Mouse (Mus musculus) neural tube, embryonic 15.5 days (tissue): Measurements from ENCODE around the gene Psma3. TPM values are rescaled to one million over a fixed set of nuclear protein-coding genes. Genes with fewer than 3 reads are reported as not detected.
"Not testable (repeated sequence)": the region's sequence is repeated elsewhere in the genome, so short reads cannot be mapped to it uniquely, and the experiment has no call there.

Experiments
- ATAC-seq: fragments of 200-750 bp; cut with Nextera tagmentation; 2 replicates; pipeline ENCODE4 v1.8.0; 2017; ENCODE audit warnings: mild to moderate bottlenecking, moderate TSS enrichment, moderate library complexity; ENCODE audit not compliant: low FRiP score
- H3K27ac ChIP-seq: fragments of 300-500 bp; sonication (generic); replicated peaks from 2 replicates; pipeline ENCODE4 v1.5.1; 2015; ENCODE audit warnings: mild to moderate bottlenecking, inconsistent platforms
- H3K27me3 ChIP-seq: fragments of 300-500 bp; sonication (generic); replicated peaks from 2 replicates; pipeline ENCODE4 v1.6.1; 2015; ENCODE audit warnings: inconsistent platforms
- H3K36me3 ChIP-seq: fragments of 300-500 bp; sonication (generic); 2 replicates; pipeline ENCODE4 v1.6.1; 2015; ENCODE audit warnings: inconsistent platforms
- H3K4me1 ChIP-seq: fragments of 300-500 bp; sonication (generic); 2 replicates; pipeline ENCODE4 v1.6.1; 2015; ENCODE audit warnings: inconsistent platforms
- H3K4me2 ChIP-seq: fragments of 300-500 bp; sonication (generic); 2 replicates; pipeline ENCODE4 v1.6.1; 2015; ENCODE audit warnings: inconsistent platforms, mild to moderate bottlenecking, moderate library complexity
- H3K4me3 ChIP-seq: fragments of 300-500 bp; sonication (generic); replicated peaks from 2 replicates; pipeline ENCODE4 v1.5.1; 2015; ENCODE audit warnings: mild to moderate bottlenecking, inconsistent platforms
- H3K9ac ChIP-seq: fragments of 300-500 bp; sonication (generic); replicated peaks from 2 replicates; pipeline ENCODE4 v1.6.1; 2015; ENCODE audit warnings: mild to moderate bottlenecking, inconsistent platforms
- H3K9me3 ChIP-seq: fragments of 300-500 bp; sonication (generic); replicated peaks from 2 replicates; pipeline ENCODE4 v1.6.1; 2016; ENCODE audit warnings: inconsistent platforms
- WGBS: fragments of 180-500 bp; shearing (Covaris S2); methylation state at CpG from one replicate; pipeline ENCODE4 v1.1.7; 2015; ENCODE audit warnings: mixed read lengths; 5-methylcytosine and 5-hydroxymethylcytosine counted together
- polyA plus RNA-seq: library from polyadenylated mRNA; unstranded; fragments of >200 nt; fragmentation: Nextera tagmentation; extraction: Ambion mirVana; gene quantifications from 2 replicates; pipeline ENCODE4 v1.2.1, GENCODE M21; 2015

Gene Psma3
- polyA plus RNA-seq, 1 experiment from 2014 or later, result 522 TPM

DNA sequence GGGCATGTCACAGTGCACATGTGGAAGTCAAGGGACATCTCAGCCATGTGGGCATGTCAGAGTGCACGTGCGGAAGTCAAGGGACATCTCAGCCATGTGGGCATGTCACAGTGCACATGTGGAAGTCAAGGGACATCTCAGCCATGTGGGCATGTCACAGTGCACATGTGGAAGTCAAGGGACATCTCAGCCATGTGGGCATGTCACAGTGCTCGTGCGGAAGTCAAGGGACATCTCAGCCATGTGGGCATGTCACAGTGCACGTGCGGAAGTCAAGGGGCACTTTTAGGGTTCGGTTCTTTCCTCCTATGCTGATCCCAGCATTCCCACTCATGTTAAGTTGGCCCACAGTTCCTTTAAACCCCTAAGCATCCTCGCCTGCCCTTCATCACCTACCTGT lies 53.8 kb downstream of the Psma3 start:
- H3K27me3 ChIP-seq, H3K27ac ChIP-seq, H3K9me3 ChIP-seq, ATAC-seq, H3K4me2 ChIP-seq, H3K9ac ChIP-seq, H3K4me1 ChIP-seq, H3K4me3 ChIP-seq: not testable (repeated sequence)
- WGBS, result 92% methylated on average over 8 of the region's 8 CpGs
- peaks cover 67% of the 10 kb centered on the region for H3K36me3 ChIP-seq

DNA sequence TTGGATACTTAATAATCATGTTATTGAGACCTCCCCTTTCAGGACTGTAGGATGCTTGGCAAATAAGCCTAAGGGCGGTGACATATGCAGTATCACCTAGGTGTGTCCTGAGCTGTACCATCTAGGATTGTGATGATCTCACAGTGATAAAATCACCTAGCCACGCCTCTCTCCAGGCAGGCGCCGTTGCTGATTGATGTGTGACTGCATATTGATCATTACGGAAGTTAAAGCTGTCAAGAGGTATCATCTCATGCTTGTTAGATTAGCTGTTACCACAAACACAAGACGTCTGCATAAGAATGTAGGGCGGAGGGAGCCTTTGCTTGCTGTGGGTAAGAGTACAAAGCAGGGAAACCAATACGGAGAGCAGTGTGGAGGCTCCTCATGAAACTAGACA lies 55.8 kb downstream of the Psma3 start:
- Histone ChIP-seq H3K27ac (no peak overlapping the region), H3K27me3 (no peaks in the 10 kb centered on the region), H3K4me2 (no peak overlapping the region), H3K4me3 (no peak overlapping the region), H3K4me1 (no peaks in the 10 kb centered on the region), H3K36me3 (peaks cover 48% of the 10 kb centered on the region), H3K9me3 (no peaks in the 10 kb centered on the region), H3K9ac (no peak overlapping the region)
- ATAC-seq, result no peak
- 87% methylated on average over 8 of the region's 8 CpGs for WGBS

- WGBS, result 92% methylated on average over 5 of the region's 5 CpGs
Measured at GRCm38 (mm10) chr12:71030722-71031121, 56.3 kb downstream of the Psma3 start.

GRCm38 (mm10) chr12:71035826-71036225 lies 61.4 kb downstream of the Psma3 start:
- no peaks in the 10 kb centered on the region for H3K9me3 ChIP-seq
- H3K36me3 ChIP-seq, result peaks cover 41% of the 10 kb centered on the region
- no peak overlapping the region for H3K27ac ChIP-seq
- no peak overlapping the region for H3K9ac ChIP-seq
- no peaks in the 10 kb centered on the region for H3K4me1 ChIP-seq
- H3K4me3 ChIP-seq, result no peak overlapping the region
- WGBS, result 94% methylated on average over 4 of the region's 4 CpGs
- H3K27me3 ChIP-seq, result no peaks in the 10 kb centered on the region
- no peak overlapping the region for H3K4me2 ChIP-seq
- ATAC-seq, result no peak

More at GRCm38 (mm10) chr12:71030722-71031121, 56.3 kb downstream of the Psma3 start:
- ATAC-seq, result no peak
- Histone ChIP-seq H3K27me3 (no peaks in the 10 kb centered on the region), H3K36me3 (peaks cover 43% of the 10 kb centered on the region), H3K4me1 (no peaks in the 10 kb centered on the region), H3K27ac (no peak overlapping the region), H3K4me3 (no peak overlapping the region), H3K4me2 (no peak overlapping the region), H3K9me3 (no peaks in the 10 kb centered on the region), H3K9ac (no peak overlapping the region)

GRCm38 (mm10) chr12:71036729-71037404 lies 62.4 kb downstream of the Psma3 start:
- H3K4me1 ChIP-seq, result no peaks in the 10 kb centered on the region
- peaks cover 48% of the 10 kb centered on the region for H3K36me3 ChIP-seq
- H3K9ac ChIP-seq, result no peak overlapping the region
- no peak overlapping the region for H3K4me3 ChIP-seq
- no peaks in the 10 kb centered on the region for H3K9me3 ChIP-seq
- no peaks in the 10 kb centered on the region for H3K27me3 ChIP-seq
- ATAC-seq, result no peak
- no peak overlapping the region for H3K27ac ChIP-seq
- no peak overlapping the region for H3K4me2 ChIP-seq
- WGBS, result 93% methylated on average over 12 of the region's 12 CpGs

- Histone ChIP-seq H3K4me2 (no peak overlapping the region), H3K9me3 (no peaks in the 10 kb centered on the region), H3K27me3 (no peaks in the 10 kb centered on the region), H3K36me3 (peaks cover 49% of the 10 kb centered on the region), H3K4me1 (no peaks in the 10 kb centered on the region), H3K4me3 (no peak overlapping the region), H3K27ac (no peak overlapping the region), H3K9ac (no peak overlapping the region)
- 95% methylated on average over 7 of the region's 7 CpGs for WGBS
- ATAC-seq, result no peak
Measured at GRCm38 (mm10) chr12:71040462-71040861, 66.0 kb downstream of the Psma3 start.

DNA sequence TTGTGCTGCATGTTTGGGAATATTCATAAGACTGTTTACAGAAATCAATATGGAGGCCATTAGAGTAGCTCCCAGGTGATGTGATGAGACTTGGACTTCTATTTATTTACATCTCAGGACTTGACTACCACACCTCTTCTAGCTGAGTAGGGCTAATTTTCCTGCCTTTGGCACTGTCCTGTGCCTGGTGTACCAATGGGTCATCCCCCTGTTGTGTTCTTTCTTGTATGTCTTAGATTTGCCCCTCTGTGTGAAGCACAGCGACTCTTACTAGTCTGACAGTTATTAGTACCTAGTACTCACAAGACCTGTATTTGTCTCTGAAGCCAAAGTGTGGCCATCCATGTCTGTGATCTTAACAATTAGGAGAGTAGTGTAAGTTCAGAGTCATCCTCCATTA lies 68.0 kb downstream of the Psma3 start:
- peaks cover 7% of the 10 kb centered on the region for H3K4me1 ChIP-seq
- H3K27ac ChIP-seq, result no peak overlapping the region
- H3K4me3 ChIP-seq, result no peak overlapping the region
- H3K9me3 ChIP-seq, result no peaks in the 10 kb centered on the region
- no peaks in the 10 kb centered on the region for H3K27me3 ChIP-seq
- no peak for ATAC-seq
- 100% methylated on average over 1 of the region's 1 CpGs for WGBS
- peaks cover 48% of the 10 kb centered on the region for H3K36me3 ChIP-seq
- no peak overlapping the region for H3K4me2 ChIP-seq
- H3K9ac ChIP-seq, result no peak overlapping the region

DNA sequence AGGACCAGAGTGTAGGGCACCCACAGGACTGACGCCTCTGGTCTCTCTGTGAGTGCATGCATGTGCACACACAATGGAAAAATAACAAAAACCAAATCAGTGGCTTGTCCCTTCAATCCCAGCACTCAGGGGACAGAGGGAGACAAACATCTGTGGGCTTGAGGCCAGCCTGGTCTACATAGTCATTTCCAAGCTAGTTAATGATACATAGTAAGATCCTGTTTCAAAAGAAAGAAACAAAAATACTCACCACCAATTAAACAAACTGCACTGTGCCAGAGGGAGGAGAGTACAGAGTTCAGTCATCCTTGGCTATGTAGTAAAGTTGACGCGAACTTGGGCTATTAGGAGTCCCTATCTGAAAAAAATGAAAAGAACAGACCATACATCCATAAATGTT lies 69.2 kb downstream of the Psma3 start:
- Histone ChIP-seq H3K27me3 (no peaks in the 10 kb centered on the region), H3K9me3 (no peaks in the 10 kb centered on the region), H3K27ac (no peak overlapping the region), H3K4me3 (no peak overlapping the region), H3K4me1 (peaks cover 10% of the 10 kb centered on the region), H3K4me2 (no peak overlapping the region), H3K36me3 (peaks cover 40% of the 10 kb centered on the region), H3K9ac (no peak overlapping the region)
- ATAC-seq, result no peak
- 92% methylated on average over 3 of the region's 3 CpGs for WGBS

- Histone ChIP-seq H3K9ac (no peak overlapping the region), H3K27ac (no peak overlapping the region), H3K27me3 (no peaks in the 10 kb centered on the region), H3K9me3 (no peaks in the 10 kb centered on the region), H3K36me3 (peaks cover 36% of the 10 kb centered on the region), H3K4me2 (no peak overlapping the region), H3K4me1 (peaks cover 14% of the 10 kb centered on the region), H3K4me3 (no peak overlapping the region)
- ATAC-seq, result no peak
- WGBS, result 95% methylated on average over 2 of the region's 2 CpGs
Measured at GRCm38 (mm10) chr12:71044488-71044887, 70.1 kb downstream of the Psma3 start.

Other genes starting within 250 kb of the Psma3 start
- 9.3 and 13.3 TPM in 2 replicates for gene Frmd6, start 149.1 kb upstream of the Psma3 start, polyA plus RNA-seq
- 181 and 190 TPM in 2 replicates for gene Actr10, start 36.8 kb upstream of the Psma3 start, polyA plus RNA-seq
- 43.1 and 43.9 TPM in 2 replicates for gene Arid4a, start 41.4 kb downstream of the Psma3 start, polyA plus RNA-seq
- gene Tomm20l, start 136.8 kb downstream of the Psma3 start, polyA plus RNA-seq, result 0.31 TPM in 1 of 2 replicates, not detected in the other
- gene Timm9, start 162.1 kb downstream of the Psma3 start, polyA plus RNA-seq, result 124 and 133 TPM in 2 replicates
- gene 2700049A03Rik, start 162.2 kb downstream of the Psma3 start, polyA plus RNA-seq, result 12.1 and 12.8 TPM in 2 replicates